Mouse (Mus musculus) olfactory bulb, adult 2 months (tissue): ENCODE data around the gene H3f3a.

Experiments
- CTCF ChIP-seq: fragments of 200-500 bp; IDR thresholded peaks from 2 replicates; pipeline ENCODE4 v1.5.1; 2012; ENCODE audit warnings: low read depth, mild to moderate bottlenecking, low read length, moderate library complexity; ENCODE audit not compliant: insufficient read depth
- POLR2A ChIP-seq: fragments of 200-500 bp; IDR thresholded peaks from 2 replicates; pipeline ENCODE4 v1.6.1; 2012; ENCODE audit warnings: mild to moderate bottlenecking, low read depth, low read length, moderate library complexity; ENCODE audit not compliant: insufficient read depth

GRCm38 (mm10) chr1:180799253-180799652 lies 14.5 kb downstream of the H3f3a start:
- no peak for TF ChIP-seq CTCF
- TF ChIP-seq POLR2A = no peak
